Mouse (Mus musculus) spleen, adult 18-20 months (tissue): ENCODE results near the gene Atf3.

ENCODE experiments used
- DNase-seq, 2 experiments: peaks; one replicate each; pipeline ENCODE4 v3.0.0; 2022; ENCODE audit warnings: mixed read lengths in 2 of 2

The Atf3 gene

DNA sequence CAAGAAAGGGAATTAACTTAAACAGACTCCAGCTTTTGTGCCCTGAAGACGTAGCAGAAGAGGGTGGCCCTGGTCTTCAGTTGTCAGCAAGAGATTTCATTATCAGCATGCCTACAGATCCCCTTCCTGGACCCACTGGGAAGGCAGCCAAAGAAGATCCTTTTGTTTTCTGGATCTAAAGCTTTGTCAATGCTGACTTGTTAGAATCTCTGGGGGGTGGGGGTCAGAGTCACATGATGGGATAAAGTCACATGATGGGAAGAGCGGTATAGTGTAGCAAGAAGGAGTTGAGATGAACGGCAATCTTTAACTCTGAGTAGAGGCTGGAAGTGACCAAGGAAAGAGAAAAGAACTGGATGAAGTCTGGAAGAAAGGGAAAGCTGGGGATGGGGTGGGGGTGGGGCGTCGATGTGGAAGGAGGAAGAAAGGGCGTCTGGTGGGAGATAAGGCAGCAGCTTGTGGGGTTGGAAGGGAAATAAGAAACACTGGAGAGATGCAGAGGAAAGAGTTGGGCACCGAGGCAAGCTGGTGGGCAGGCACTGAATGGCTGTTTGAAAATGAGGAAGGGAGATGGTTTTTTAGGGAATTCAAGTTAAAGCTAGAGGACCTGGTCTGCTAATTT is 78.9 kb downstream of the Atf3 start:
- no peak for DNase-seq

DNA sequence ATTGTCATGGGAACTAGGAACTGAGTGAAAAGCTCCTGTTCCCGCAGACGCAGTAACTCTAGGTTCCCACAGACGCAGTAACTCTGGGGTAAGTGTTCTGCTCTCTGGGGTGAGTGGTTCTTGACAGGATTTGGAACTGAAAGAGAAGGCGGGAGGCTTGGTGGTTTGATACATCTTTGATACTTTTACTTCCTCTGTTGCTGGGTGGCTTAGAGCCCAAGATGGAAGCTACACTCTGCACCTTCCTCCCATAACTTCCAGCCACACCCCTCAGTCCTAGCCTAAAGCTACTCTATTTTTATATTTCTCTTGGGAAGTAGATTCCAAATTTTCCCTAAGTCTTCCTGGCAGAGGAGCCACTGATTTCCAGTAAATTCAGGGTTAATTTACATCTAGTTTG is 79.4 kb downstream of the Atf3 start:
- DNase-seq = no peak

DNA sequence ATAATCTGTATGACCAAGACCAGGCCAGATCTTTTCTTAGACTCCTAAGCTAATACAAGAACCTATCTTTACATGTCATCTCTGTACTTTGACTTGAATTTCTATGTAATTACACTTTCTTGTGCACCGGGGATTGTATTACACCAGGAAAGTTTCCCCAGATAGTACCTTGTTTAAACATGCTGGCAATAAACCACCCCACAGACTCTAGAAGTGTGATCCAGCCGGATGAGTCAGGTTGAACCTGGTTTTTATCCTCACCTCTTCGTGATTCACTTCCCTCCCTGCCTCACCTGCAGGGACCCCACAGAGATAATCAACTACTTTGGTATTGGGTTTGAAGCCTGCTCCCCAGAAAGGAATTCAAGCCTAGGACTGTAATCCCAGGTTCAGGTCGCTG is 82.4 kb downstream of the Atf3 start:
- DNase-seq = no peak

DNA sequence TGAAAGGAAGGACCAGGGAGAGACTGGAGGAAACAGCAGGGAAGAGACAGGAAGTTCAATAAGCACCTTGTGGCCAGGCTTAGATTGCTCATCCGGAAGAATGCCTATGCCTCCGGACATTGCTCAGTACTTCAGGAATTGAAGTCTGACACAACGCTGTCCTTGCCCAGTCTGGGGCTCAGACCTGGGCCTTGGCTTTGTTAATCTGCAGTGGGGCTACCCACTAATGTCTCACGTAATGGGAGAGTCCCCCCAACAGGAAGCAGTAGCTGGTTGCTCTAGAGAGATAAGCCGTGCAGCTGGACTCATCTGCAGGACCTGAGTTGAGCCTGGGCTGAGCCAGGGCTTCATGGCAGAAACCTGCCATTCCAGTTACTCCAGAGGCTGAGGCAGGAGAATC is 84.9 kb downstream of the Atf3 start:
- DNase-seq = no peak

DNA sequence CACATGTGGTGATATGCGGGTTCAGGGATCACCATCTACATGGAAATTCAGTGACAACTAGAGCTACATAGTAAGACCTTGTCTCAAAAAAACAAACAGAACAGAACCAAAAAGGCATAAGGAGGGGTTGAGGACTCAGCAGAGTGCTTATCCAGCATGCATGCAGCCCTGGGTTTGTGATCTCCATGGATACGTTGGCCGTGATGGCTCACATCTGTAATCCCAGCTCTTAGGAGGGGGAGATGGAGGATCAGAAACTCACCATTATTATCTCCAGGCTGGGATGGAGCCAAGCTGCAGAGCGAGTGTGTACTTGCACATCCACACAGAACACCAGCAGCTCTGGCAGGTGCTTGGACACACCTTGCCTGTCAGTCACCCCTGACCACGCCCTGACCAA is 85.6 kb downstream of the Atf3 start:
- DNase-seq = no peak

DNA sequence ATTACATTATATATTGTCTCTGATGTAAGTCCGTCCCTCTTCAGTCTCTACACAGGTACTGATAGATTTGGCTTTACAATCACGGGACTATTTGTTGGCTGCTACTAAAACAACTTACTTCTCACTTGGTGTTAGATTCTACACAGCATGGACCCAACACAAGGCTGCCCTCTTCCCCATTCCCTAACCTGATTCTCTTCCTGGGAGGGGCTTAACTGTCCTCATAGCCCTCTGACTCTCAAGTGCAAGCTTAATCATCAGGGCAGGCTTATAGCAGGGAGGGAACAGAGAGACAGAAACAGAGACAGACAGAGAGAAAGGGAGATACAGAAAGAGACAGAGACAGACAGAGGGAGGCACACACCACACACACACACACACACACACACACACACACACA is 86.1 kb downstream of the Atf3 start:
- DNase-seq = no peak

DNA sequence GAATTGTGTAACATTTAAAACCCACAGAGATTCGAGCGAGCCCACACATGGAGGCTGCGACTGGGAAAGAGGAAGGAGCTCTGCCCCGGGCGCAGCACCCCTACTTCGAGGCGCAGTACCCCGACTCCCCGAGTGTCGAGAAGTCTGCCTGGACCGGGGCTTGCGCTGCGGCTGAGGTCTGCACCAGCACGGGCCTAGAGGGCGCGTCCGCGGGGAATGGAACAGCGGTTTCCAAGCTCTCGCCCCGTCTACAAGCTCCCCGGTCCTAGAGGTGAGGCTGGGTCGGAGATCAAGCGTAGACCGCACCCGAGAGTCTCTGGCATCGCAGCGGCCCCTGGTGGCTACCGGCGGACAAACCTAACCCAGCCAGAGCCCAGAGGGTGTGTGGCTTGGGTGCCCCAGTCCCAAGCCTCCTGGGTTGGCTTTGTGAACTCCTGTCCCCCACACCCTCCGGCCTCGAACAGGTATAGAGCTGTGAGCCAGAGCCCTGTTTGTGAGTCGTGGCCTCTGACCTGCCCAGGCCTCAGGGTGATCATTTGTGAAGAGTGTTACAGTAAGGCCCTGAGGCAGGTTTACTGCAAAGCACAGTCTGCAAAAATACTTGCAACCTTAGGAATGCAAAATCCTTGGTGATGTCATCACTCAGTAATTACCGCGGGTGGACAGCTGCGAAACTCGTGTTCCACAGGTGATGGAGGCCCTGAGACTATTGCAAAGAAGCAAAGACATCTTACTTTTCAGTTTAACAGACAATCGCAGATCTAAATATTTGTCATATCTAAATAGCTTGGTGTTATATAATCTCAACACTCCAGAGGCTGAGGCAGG is 91.8 kb downstream of the Atf3 start:
- DNase-seq = peak; percentile 57 to 83

DNA sequence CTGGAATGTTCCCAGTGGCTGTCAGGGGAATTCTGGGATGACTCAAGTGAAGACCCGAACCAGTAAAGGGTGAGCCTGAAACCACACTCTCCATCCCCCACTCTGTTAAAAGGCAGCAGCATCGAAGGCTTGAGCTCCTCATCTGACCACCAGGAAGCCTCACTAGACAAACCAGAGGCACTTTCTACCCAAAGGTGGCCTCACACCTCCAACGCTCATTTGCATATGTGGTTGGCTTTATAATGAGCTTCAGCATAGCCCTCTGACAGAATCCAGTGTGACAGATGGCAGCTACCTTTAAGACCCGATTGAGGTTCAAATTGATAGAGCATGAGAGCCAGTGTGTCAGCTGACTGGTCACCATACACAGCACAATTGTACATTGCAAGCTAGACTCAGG is 93.6 kb downstream of the Atf3 start:
- no peak for DNase-seq

DNA sequence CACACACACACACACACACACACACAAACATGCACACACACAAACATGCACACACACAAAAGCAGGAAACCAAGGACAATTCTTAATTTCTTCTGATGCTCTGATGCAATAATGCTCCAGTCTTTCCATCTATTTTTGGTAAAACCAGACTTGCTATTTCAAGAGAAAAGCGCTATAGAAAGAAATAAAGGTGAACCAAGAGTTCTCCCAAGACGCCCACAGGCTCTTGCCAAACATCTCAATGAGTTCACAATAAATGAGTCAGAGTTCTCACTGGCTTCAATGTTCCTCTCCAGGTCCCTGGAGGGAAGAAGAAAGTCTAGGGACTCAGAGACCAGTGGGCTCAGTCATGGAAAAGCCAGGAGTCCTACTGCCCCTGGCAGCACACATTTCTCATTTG is 94.1 kb downstream of the Atf3 start:
- no peak for DNase-seq

DNA sequence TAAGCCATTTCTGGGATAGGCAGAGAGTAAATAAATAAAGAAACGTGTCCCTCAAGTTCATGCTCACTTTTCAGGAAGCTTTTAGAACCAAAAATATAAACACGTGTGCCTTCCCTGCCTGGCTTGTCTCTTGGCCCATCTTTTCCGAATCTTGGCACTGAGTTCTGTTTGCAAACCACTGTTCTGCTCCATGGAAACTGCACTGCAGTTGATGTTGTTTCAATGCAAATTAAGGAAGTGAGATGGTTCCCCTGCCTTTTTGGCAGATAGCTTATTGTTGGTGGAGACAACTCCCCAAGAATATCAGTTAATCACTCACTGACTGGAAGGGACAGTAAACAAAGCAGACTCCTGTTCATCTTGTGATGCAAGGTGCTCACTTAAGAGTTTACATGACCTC is 95.1 kb downstream of the Atf3 start:
- no peak for DNase-seq
